Mouse (Mus musculus): Measurements from ENCODE around the gene Vsig10.

DNA sequence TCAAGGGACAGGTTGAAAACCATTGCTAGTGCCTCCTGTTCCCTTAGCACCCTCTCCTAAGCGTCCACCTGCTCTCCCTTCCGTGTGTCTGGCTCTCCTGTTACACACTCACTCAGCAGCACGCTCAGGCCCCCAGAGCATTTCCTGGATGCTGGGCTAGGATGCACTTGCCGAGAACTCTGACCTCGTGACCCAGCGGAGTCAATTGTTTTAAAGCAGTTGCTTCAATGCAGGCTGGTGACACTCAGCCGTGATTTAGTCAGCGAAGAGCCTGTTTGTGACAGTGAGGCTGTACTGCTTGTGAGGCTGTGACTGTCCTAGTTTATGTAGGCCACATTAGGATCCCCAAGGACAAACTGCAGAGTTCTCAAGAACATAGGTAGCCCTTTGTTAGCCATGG is 48.3 kb downstream of the Vsig10 start:
- no peak for TF ChIP-seq POLR2A (IDR thresholded peaks at IDR 0.05; ENCODE audit: low read depth, low read length)
- no peak for TF ChIP-seq CTCF (IDR thresholded peaks at IDR 0.05; ENCODE audit: borderline replicate concordance, insufficient read depth, low read length)
